Mouse (Mus musculus) yolk sac, embryonic 10.5 days (tissue): ENCODE measurements at regions not wholly inside any gene's neighbourhood (a gene's known extent, or its start where the extent isn't known, plus 50 kb on each side); places are given as distances from the start of the nearest gene placed in this dataset.

Source experiments
- DNase-seq: peaks from one replicate; pipeline ENCODE4 v3.0.0-alpha.2; 2017; ENCODE audit warnings: low spot score

DNA sequence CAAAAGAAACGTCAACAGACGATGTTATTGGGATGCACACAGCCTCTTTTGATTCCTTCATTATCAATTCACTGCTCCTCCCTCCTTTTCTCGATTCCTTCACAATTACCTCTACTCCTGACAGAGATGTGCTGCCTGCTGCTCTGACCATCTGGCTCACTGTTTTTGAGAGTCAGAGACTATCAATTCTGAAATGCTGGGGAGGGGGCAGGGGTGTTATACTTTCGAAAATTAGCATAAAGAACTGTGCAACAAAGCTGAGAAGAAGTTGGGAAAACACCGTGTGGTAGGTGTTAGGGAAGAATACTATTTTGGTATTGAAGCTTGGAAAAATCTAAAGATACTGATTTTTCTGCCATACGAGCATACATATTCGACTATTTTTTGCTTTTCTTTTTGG is 96.4 kb downstream of the Nedd1 start:
- DNase-seq: no peak

- no peak for DNase-seq
Measured at GRCm38 (mm10) chr10:92615684-92616379, 106.4 kb downstream of the Nedd1 start.

DNA sequence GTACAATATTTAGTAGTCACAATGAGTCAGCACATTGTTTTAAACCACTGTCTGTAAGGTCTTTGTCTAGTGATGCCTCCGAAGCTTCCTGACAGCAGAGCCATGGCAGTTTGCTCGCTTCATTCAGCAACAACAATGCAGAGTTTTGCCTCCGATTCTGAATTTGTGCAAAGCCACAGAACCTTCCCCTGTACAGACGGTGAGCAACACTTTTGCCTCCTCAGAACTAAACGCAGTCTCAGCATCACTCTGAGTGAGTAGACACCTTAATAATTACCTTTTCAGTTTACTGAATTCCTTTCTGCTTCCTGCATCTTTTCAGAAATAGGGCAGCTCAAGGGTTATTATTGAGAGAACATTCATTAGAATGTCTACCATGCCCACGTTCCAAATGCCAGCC is 107.9 kb downstream of the Nedd1 start:
- DNase-seq: no peak

DNA sequence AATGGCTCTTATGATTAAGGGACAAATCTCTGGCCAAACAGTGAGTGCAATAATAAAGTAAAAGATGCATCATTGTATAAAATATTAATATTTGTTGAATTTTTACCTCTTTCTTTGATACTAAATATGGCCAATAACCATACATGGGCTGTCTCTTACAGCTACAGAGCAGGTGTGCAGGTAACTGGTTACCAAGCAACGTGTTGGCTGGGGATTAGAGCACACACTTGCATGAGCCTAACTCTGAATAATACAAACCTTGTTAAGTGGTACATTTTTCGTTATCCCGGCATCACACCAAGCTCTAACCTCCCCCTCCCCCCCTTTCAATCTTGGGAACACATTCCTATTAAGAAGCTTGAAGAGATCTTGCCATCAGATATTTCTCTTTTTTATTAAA is 111.2 kb downstream of the Nedd1 start:
- no peak for DNase-seq

- DNase-seq: no peak
Measured at GRCm38 (mm10) chr10:92606761-92607160, 115.5 kb downstream of the Nedd1 start.

DNA sequence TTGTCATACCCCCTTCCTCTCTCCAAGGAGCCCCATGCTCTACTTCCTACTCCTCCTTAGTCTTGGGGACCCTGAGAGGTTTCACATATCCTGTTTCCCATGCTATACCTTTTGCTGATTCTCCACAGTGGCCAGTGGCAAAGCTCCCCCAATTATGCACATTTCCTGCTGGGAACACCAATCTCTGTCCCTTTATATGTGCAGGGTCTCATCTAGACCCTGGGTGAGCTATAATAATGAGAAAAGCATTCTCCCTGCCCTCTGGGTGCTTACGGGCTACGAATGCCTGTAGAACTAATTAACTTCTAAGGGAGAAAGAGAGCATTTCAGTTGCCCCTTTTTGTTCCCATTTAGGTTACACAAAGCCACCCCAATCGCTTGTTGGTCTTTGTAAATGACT is 116.6 kb downstream of the Nedd1 start:
- no peak for DNase-seq

DNA sequence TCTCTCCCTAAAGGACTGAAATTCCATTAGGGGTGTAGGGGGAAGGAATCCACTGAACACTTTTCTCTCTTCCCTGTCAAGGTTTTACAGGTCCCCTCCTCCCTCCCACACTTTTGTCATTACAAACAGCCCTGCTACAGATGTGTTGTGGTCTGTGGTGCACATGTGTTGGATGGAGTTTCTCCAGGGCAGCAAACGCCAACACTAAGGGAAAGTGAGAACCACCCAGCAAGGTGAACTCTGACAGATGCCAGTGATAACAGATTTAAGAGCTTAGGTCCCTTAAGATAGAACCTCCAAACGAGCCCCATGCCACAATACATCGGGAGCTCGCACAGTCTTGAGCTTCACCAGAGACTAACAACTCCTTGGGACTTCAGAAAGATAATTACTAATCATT is 122.1 kb downstream of the Nedd1 start:
- DNase-seq: no peak

DNA sequence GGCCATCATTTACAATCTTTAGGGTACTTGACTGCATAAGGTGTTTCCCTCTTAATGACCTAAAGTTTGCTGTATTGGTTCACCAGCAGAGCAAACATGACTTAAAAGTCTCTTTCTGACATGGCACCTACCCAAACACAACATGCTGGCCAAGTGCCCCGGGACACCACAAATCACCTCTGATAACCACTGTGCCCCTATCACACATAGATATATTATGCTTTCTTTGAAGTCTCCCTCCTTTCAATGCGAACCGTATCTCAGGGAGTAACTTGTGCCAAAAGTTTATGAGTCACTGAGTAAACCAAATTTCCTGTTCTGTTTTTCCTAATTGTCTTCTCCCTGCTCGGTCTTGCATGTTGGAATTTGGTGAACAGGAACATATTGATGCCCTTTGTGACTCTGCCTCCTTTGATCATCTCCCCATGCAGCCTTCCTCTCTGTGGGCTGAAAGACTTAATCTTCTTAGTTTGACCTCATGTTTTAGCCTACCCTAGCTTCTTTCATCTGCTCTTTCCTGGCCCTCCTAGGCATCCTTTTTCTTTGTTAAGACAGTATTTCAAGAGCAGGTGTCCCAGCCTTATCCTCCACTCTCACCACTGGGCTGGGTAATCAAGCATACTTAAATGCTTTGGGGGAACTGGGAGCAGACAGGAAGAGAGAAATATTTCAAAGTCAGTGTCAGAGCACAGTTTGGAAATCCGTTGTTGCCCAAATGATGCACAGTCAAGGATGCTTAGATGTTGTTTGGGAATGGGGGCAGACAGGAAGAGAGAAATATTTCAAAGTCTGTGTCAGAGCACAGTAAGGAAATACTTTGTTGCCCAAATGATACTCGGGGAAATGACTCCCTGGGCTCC is 126.5 kb downstream of the Nedd1 start:
- DNase-seq: no peak

DNA sequence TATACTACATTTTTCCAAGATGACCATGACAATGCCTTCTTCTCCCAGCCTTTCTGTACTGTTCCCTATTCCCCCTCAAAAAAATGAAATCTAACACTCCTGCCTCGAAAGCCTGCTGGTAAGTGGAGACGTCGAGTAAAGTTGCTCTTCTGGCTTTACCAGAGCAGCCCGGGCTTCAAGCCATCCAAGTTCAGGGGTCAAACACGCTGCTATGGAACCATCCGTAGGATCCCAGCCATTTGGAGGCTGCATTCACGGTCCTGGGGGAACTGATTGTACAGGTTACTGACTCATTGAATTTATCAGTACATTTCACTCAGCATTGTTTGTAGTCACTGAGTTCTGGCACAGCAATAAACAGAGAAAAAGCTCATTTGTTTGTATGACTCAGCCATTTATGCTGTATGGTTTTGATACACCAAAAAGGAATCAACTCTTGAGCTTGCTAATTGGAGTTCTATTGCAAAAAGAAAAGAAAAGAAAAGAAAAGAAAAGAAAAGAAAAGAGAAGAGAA is 128.2 kb downstream of the Nedd1 start:
- no peak for DNase-seq

- DNase-seq: no peak
Measured at GRCm38 (mm10) chr10:92578872-92579271, 143.3 kb downstream of the Nedd1 start.

GRCm38 (mm10) chr10:92570496-92570895 is 151.7 kb downstream of the Nedd1 start:
- no peak for DNase-seq

GRCm38 (mm10) chr10:92557463-92557862 is 164.8 kb downstream of the Nedd1 start:
- DNase-seq: no peak

DNA sequence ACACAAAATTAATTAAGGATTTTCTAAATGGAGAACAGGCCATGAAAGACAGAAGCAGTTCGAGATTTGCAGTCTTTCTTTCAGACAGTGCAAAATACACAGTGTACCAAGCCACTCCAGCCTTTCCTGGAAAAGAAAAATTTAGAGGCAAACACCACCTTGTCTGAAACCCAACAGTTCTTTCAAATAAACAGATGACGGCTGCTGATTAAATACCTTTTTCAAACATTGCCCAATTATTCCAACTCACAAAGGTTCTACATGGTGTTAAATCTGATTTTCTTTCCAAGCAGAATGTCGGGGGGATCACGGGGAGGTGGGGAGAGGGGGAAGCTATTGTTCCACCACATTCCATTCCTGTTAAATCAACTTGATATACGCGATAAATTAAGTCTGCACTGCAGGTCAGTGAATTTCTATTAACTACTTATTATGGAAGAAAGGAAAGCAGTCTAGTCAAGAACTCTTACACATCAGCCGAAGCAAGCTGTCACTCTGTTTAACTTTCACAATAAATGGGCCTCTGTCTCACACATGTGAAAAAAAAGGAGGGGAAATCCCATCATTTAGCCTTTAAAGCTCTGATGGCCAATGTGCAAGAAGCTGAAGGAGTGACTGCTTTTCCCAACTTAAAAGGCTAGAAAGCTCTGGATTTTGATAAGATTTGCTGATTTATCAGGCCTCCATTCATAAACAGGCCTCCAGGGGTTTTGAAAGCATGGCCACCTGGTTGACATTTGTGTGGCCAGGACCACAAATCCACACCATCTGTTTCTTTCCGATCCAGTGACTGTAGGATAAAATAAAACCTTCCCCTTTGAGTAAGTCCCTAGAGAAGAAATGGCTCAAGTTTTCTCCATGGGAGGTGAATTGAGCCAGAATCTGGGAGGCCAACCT is 165.4 kb downstream of the Nedd1 start:
- DNase-seq: no peak

- DNase-seq: no peak
Measured at GRCm38 (mm10) chr10:92555727-92556525, 166.3 kb downstream of the Nedd1 start.

GRCm38 (mm10) chr10:92553966-92554365 is 168.3 kb downstream of the Nedd1 start:
- DNase-seq: no peak

DNA sequence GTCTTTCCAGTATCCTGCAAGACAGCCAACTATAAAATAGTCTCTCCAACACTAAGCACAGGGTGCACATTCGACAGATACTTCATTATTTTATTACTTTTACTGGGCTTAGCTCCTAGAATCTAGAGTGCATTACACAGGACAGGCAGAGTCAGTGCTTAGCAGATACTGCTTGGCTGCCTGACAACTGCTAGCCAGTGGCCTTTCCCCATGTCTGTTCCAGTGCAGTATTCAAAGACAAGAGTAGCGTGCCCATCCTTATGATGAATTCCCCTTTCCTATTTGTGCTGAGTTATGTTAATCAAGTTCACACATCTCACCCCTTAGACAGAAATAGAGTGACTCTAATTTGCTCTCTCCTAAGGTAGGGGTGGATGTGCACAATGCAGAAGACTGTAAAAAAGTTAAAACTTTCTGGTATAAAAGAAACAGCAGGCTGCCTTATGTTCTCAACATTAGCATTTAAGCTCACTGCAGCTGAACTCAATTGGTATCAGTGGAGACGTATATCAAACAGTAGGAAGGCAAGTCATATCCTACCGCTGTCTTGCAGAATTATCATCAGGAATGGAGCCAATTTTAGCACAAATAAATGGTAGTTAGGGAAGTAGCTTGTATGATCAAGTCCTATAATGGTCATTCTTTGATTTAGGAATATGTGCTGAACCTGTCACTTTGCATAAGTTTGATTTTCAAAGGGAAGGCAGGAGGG is 173.2 kb downstream of the Nedd1 start:
- DNase-seq: no peak

DNA sequence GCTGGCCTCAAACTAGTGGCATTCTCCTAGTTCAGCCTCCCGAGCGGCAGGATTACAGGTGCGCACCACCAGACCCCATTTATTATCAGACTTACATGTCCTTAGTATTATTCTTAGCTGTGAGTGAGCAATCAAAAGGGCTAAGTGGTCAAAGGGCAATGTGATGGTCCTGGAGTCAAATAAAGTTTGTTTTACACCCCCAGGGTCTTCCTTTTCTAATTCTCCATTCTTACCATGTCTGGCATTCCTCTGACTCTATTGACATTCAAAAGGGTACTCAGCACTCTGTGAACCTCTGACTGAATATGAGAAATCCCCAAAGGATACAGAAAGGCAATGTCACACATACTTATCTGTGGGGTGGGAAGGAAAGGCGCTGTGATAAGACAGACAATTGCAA is 183.8 kb downstream of the Nedd1 start:
- DNase-seq: no peak

DNA sequence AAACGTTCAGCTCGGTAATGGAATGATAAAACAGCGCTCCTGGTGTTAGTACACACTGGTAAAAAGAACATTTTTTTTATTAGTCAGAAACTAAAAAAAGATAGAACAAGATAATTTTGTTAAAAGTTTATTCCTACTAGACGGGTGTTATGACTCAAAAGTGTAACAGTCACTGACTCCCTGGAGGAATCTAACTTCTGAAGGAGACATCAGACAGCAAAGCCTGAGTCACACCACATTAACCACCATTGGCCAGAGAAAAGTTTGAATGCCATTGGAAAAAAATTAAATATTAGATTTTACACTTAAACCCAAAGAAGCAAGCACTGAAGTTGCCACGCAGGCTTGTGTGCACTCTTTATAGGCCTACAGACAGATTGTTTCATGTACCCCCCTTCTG is 205.3 kb downstream of the Nedd1 start:
- DNase-seq: no peak

- DNase-seq: no peak
Measured at GRCm38 (mm10) chr10:92511769-92512168, 210.5 kb downstream of the Nedd1 start.

GRCm38 (mm10) chr10:92510677-92511076 is 211.5 kb downstream of the Nedd1 start:
- no peak for DNase-seq

DNA sequence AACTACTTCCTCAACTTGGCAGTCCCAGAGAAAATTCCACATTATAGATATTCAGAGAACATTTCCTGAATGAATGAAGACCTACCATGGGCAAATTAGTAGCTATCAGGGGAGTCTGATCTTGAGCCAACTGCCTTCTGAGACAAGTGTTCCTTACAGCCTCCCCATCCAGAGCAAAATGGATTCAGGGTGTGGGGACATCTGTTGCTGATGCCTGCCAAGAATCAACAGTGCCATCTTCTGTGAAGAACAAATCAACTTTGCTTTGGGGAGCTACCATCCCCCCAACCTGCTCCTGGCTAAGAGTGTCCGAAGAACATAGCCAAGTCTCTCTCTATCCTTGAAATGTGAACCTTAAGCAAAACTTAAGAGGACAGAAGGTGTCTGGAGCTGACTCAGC is 217.9 kb downstream of the Nedd1 start:
- no peak for DNase-seq
